Mouse (Mus musculus): ENCODE data around the gene Gm20388. TPM values are rescaled to one million over a fixed set of nuclear protein-coding genes. Genes with fewer than 3 reads are reported as not detected.
A peak's percentile ranks its signal among the peaks of the same experiment; 100 is the strongest.

Gene Gm20388
- total RNA-seq, 2 experiments from 2014 or later: 2.4 to 2.6 TPM

DNA sequence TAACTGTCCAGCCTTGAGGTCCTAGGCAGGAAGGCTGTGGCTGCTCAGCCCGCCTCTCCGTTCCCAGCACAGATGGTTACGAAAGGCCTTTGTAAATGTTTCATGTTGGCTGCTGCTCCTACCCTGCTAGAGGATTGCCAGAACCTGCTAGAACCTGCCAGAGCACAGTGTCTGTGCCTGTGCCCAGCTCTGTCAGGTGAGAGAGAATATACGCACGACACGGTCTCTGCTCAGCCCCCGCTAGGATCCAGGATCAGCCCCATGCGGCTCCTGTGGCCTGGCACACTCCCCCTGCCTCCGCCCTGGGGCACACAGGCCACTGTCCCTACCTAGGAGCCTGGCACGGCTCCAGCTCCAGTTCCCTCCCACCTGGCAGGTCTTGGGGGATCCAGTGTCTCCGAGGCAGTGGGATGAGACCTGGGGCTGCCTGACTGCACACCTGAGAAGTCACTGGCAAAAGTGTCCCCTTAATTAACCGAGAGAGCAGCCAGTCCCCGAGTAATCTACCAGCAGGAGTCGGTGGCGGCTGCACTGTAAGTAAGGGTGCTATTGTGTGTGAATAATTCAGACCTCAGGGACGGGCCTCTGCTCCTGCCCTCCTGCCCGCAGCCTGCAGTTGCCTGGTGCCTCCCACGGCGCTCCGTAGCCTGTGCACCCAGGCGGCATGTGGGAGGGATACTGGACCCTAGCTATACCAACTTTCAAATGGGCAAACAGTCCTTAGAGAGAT lies 527.2 kb downstream of the Gm20388 start:
- intact Hi-C loops (cut with DNase I): loop anchor here (2.0 kb wide), 2 partner anchors 51 to 55 kb away; no protein-coding TSS in a partner anchor

DNA sequence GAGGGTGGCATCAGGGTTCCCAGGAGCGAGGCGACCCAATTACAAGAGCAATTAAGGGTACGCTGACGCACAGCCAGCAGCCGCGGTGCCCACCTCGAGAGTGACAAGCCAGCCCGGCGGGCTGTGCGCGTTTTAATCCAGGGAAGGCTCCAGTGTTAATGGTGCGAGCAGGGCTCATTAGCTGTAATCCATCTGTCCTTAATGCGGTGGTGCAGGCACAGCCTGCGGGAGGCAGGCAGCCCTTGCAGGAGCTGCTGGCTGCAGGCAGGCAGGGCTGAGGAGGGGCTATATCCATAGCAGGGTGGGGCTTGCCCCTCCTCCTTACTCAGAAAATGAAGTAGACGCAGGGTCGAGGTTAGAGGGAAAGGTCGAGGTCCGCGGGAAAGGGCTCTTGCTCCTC lies 528.7 kb downstream of the Gm20388 start:
- intact Hi-C loops (cut with DNase I): loop anchor here (2.0 kb wide), 1 partner anchor 49 kb away; no protein-coding TSS in a partner anchor

More for the DNA sequence above, 527.2 kb downstream of the Gm20388 start:
- TF ChIP-seq CTCF (IDR thresholded peaks at IDR 0.05): no peak
- Histone ChIP-seq H3K4me3 (no peak overlapping the region), H3K27ac (peak overlapping the region; percentile 60)
- DNase-seq (ENCODE audit: extremely low spot score in 1 of 2, low spot score in 2 of 2): peak in 1 of 2 experiments; percentile 66

DNA sequence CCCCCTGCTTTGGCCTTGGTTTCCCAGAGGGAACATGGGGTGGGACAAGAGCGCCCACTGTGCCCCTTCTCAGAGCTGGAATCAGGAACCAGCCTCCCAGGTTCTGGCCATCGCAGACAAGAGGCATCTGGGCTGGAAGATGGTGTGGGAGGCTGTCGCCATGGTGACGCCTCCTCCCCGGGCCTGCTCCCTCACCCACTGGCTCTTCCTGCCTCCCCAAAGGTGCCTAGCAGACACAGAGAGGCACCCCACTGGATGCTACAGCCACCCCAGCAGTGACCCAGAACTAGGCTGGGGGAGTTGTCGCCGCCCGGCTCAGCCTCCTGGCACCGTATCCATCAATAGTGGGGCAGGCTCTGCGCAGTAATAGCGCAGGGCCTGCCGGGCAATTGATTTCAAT lies 530.1 kb downstream of the Gm20388 start:
- intact Hi-C loops (cut with DNase I): no loop called here
- DNase-seq (ENCODE audit: extremely low spot score in 1 of 2, low spot score in 2 of 2): peak; percentile 60 to 70
- Histone ChIP-seq H3K4me3 (no peak overlapping the region), H3K27ac (peak overlapping the region; percentile 72)
- TF ChIP-seq CTCF (IDR thresholded peaks at IDR 0.05): no peak

More for the DNA sequence above, 528.7 kb downstream of the Gm20388 start:
- peak in 1 of 2 experiments; percentile 40 for DNase-seq (ENCODE audit: extremely low spot score in 1 of 2, low spot score in 2 of 2)
- TF ChIP-seq CTCF (IDR thresholded peaks at IDR 0.05): no peak
- H3K4me3 ChIP-seq: no peak overlapping the region
- H3K27ac ChIP-seq: peak overlapping the region; percentile 72

DNA sequence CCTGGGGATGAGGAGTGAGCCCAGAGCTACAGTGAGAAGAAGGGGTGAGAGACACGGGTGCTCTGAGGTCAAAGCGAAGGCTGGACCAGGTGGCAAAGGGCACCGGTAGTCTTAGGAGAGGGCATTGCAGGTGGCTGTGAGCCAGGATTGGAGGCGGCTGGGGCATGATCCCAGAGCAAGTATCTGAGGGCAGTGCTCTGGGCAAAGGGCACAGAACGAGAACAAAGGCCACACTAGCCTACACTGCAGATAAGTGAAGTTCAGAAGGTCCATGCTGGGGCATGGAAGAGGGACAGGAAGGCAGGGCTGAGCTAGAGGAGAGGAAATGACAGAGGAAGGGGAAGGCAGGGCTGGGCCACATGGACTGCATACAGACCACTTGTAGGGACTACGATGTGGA lies 531.0 kb downstream of the Gm20388 start:
- Histone ChIP-seq H3K27ac (peak overlapping the region; percentile 72), H3K4me3 (no peak overlapping the region)
- DNase-seq (ENCODE audit: extremely low spot score in 1 of 2, low spot score in 2 of 2): no peak
- TF ChIP-seq CTCF (IDR thresholded peaks at IDR 0.05): no peak
- intact Hi-C loops (cut with DNase I): no loop called here

DNA sequence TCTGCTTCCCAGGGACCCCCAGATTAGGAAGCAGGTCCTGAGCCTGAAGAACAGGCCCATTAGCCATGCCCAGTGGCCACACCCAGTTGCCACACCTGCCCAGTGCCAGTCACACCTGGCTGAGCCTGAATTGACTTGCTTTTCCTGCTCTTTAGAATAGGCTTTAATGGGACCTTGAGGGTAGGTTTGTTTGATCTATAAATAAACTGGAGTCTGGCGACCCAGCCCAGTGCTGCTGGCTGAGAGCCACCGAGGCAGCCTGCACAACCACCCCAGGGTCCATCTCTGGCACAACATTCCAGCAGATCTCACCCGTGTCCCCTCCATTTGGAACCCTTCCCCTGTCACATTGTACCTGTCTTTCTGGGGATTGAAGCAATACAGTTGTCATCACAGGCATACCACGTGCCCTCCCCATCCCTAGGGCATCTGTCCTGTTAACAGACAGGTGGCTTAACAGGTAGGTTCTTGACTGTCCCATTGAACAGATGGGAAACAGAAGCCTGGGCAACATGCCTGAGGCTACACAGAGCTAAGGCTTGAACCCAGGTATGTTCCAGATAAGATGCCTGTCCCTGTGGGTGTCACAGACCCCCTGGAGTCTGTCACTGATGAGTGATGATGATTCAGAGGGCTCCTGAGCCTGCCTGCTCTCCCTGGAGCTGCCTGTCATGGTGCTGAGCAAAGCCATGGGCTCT lies 531.8 kb downstream of the Gm20388 start:
- H3K4me3 ChIP-seq: no peak overlapping the region
- no peak for DNase-seq (ENCODE audit: extremely low spot score in 1 of 2, low spot score in 2 of 2)
- intact Hi-C loops (cut with DNase I): no loop called here
- H3K27ac ChIP-seq: no peak overlapping the region
- TF ChIP-seq CTCF (IDR thresholded peaks at IDR 0.05): no peak

DNA sequence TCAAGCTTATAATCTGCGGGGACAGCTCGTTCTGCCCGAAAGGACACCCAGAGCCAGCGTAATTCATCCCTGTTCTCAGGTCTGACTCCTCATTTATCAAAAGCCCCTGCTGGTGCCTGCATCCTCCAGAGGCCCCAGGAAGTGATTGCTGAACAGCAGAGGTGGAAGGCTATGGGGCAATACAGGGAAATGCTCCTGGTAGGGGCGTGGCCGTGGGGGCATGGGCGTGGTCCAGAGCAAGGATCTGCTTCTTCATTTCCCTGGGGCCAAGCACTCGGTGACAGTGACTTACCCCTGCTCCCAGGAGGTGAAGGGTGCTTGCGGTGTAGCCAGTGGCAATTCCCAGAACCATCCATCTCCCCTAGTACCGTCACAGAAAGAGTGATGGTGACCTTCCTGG lies 534.6 kb downstream of the Gm20388 start:
- no peak for TF ChIP-seq CTCF (IDR thresholded peaks at IDR 0.05)
- Histone ChIP-seq H3K27ac (no peak overlapping the region), H3K4me3 (no peak overlapping the region)
- intact Hi-C loops (cut with DNase I): no loop called here
- no peak for DNase-seq (ENCODE audit: extremely low spot score in 1 of 2, low spot score in 2 of 2)

DNA sequence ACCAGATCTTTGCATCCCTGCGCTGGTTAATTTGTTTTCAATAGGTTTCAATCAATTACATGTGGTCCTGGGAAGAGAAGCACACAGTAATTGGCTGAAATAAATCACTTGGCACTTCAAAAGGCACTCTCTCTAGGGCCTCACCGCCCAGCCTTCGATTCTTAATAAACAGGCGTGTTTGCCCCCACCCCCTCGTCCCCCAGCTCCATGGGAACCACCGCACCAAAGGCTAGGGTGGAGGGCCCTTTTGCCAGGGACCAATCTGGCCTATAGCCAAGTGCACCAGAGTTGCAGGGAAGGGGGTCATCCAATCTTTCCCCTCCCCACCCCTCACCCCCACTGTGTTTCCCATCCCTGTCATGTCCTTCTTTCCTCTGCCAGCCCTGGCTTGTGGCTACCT lies 537.5 kb downstream of the Gm20388 start:
- intact Hi-C loops (cut with DNase I): no loop called here
- H3K27ac ChIP-seq: no peak overlapping the region; the same call in 1 of the 2 replicates
- no peak for TF ChIP-seq CTCF (IDR thresholded peaks at IDR 0.05)
- no peak for DNase-seq (ENCODE audit: extremely low spot score in 1 of 2, low spot score in 2 of 2)
- no peak overlapping the region for H3K4me3 ChIP-seq

DNA sequence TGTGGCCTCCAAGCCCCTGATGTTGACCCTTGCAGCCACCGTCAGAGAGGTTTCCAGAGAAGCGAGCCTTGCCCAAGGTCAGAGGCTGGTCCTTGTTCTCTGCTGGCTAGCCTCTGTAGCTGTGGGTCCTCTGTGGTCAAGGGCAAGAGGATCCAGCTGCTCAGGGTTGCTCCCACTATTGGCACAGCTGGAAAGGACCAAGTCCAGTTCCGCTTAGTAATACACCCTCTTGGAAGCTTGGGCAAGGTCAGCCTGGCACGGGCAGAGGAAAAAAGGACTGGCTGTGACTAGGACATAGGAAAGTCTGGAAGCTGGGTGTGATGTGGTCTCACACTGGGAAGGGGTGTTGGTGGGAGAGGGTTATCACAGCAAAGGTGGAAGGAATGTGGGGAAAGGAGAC lies 538.5 kb downstream of the Gm20388 start:
- Histone ChIP-seq H3K4me3 (no peak overlapping the region), H3K27ac (peak overlapping the region; percentile 69)
- DNase-seq (ENCODE audit: extremely low spot score in 1 of 2, low spot score in 2 of 2): no peak
- TF ChIP-seq CTCF (IDR thresholded peaks at IDR 0.05): no peak
- intact Hi-C loops (cut with DNase I): no loop called here

DNA sequence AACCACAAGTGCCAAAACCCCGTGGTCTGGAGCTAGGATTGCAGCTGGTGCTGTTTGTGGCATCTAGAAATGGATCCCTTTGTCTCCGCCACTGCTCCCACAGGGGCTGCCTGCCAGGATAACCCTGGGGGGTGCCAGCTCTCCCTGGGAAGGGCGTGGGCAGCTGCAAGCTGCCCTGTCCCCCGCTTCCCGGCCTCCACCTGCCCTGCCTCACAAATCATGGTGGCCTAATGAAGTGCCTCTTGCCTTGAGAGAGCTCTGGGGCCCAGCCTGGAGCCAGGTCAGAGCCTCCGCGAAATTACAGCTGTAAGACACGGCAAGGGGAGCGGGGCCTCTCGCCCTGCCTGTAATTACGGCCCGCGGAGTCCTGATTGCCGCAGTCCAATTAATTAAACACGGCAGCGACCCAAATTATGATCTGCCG lies 539.0 kb downstream of the Gm20388 start:
- no peak overlapping the region for H3K4me3 ChIP-seq
- peak in 1 of 2 experiments; percentile 55 for DNase-seq (ENCODE audit: extremely low spot score in 1 of 2, low spot score in 2 of 2)
- intact Hi-C loops (cut with DNase I): no loop called here
- H3K27ac ChIP-seq: peak overlapping the region; percentile 66; the same call in 1 of the 2 replicates
- TF ChIP-seq CTCF (IDR thresholded peaks at IDR 0.05): no peak

DNA sequence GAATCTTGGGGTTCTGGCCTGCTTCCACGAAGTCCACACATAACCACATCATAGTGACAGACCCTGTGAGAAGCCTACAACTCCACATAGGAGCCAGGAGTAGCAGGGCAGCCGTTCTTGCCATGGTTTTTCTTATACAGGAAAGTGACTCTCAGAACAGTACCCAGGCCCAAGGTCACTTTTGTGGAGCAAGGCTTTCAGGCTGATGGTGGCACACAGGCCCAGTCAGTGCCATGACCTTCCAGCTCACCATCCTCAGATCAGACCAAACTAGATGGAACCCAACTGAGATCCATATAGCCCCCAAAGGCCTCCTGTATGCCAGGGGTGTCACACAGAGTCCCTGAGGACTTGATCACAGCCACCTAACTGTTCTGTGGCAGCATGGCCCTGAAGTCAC lies 541.5 kb downstream of the Gm20388 start:
- intact Hi-C loops (cut with DNase I): no loop called here
- H3K27ac ChIP-seq: no peak overlapping the region
- no peak for DNase-seq (ENCODE audit: extremely low spot score in 1 of 2, low spot score in 2 of 2)
- H3K4me3 ChIP-seq: no peak overlapping the region
- TF ChIP-seq CTCF (IDR thresholded peaks at IDR 0.05): no peak

DNA sequence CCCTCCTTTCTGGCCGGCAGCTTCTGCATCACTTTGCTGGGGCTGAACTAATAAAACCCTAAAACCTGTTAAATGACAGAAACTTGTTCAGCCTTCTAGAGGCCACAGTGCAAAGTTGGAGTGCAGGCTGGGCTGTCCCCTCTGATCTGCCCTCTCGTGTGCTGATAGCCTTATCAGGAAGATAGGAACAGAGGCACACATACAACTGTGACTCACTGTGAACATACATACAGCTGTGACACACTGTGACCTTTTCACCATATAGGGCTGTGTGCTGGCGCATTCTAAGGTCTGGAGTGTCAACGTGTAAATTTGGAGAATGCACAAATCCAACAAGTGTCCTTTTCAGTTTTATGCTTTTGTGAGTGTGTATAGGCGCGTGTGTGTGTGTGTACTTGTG lies 543.8 kb downstream of the Gm20388 start:
- Histone ChIP-seq H3K27ac (no peak overlapping the region), H3K4me3 (no peak overlapping the region)
- intact Hi-C loops (cut with DNase I): no loop called here
- no peak for DNase-seq (ENCODE audit: extremely low spot score in 1 of 2, low spot score in 2 of 2)
- no peak for TF ChIP-seq CTCF (IDR thresholded peaks at IDR 0.05)

DNA sequence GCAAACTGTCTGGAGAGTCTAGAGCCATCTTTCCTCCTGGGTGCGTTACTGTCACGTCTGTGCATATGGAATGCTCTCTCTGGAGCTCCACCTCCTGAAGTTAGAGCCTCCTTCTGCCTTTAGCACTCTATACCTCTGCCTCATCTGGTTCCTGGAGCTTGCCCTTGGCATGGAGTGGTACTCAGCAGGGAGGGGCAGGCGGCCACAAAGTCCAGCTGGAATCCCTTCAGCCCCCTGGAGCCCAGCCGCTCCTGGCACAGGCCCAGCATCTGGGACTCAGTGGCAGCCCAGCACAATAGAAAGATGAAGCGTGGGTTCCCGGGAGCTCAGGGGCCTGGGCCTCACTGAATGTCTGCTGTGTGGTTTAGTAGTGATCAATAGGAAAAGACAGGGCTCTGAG lies 549.7 kb downstream of the Gm20388 start:
- no peak for DNase-seq (ENCODE audit: extremely low spot score in 1 of 2, low spot score in 2 of 2)
- Histone ChIP-seq H3K4me3 (no peak overlapping the region), H3K27ac (no peak overlapping the region)
- no peak for TF ChIP-seq CTCF (IDR thresholded peaks at IDR 0.05)
- intact Hi-C loops (cut with DNase I): no loop called here
